Mouse (Mus musculus) C2C12 (cell line): ENCODE measurements around the gene Nos2.

Experiments
- CTCF ChIP-seq: IDR thresholded peaks from one replicate; pipeline ENCODE4 v1.5.1; 2011; ENCODE audit not compliant: control insufficient read depth, insufficient read depth, insufficient read length
- MAX ChIP-seq: IDR thresholded peaks from one replicate; pipeline ENCODE4 v1.6.1; 2011; ENCODE audit warnings: mild to moderate bottlenecking, control low read depth

DNA sequence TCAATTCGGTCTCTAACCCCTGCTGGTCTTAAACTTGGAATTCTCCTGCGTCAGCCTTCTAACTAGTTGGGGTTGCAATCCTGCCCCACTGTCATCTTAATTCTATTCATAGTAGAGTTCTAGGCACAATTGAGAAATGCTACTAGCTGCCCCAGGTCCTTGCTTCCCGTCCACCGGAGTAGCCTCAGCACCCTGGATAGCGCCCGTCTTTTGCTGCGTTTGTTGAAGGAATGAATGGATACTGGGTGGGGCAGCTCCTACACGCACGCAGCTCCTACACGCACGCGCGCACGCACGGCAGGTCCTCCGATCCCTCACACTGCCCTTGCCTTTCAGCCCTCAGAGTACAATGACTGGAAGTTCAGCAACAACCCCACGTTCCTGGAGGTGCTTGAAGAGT, 31.9 kb downstream of the Nos2 start:
- TF ChIP-seq CTCF (no peak), MAX (no peak)
